In genomic region chr9:96718402-96718798, GRCm38 (mm10) we compare ENCODE assay signal across 9 mouse cellular contexts. TPM values are rescaled to one million over a fixed set of nuclear protein-coding genes. Genes with fewer than 3 reads are reported as not detected.
DNase-seq lines count a peak whose midpoint lies in the region; ATAC-seq and TF ChIP-seq lines count a peak whose summit lies in the region.
"Had no signal": no experiment of that assay in that cellular context is flagged by ENCODE, and none has a peak within 500 bp of the region (broad histone marks: within the 10 kb centered on the region; RNA-seq: fewer than 3 reads in every experiment).

No protein-coding gene starts in this region.

- no peaks in the 10 kb centered on the region for H3K27me3 ChIP-seq in forebrain, embryonic 15.5 days
- no peaks in the 10 kb centered on the region for H3K27me3 ChIP-seq in forebrain, embryonic 10.5 days (ENCODE audit: poor library complexity, severe bottlenecking)
- H3K27me3 ChIP-seq in liver, adult 2 months (ENCODE audit: control insufficient read depth, insufficient read depth, low read length), result no peaks in the 10 kb centered on the region
- no peaks in the 10 kb centered on the region for H3K27me3 ChIP-seq in heart, embryonic 16.5 days (ENCODE audit: control insufficient read depth, insufficient read depth, low read length)
- H3K27me3 ChIP-seq in megakaryocyte, embryonic 14.5 days (replicated peaks), result no peaks in the 10 kb centered on the region

- no peaks in the 10 kb centered on the region for H3K9me3 ChIP-seq in forebrain, embryonic 15.5 days
- H3K9me3 ChIP-seq in forebrain, embryonic 10.5 days, result no peaks in the 10 kb centered on the region
- H3K9me3 ChIP-seq in heart, embryonic 16.5 days (replicated peaks; ENCODE audit: control insufficient read depth, low read length), result no peaks in the 10 kb centered on the region
- H3K9me3 ChIP-seq in megakaryocyte, embryonic 14.5 days, result no peaks in the 10 kb centered on the region

- ATAC-seq in forebrain, embryonic 15.5 days (replicated peaks), result no peak
- no peak for ATAC-seq in heart, embryonic 16.5 days (replicated peaks; ENCODE audit: extremely low read depth, insufficient read depth, low FRiP score)

- H3K4me1 ChIP-seq in forebrain, embryonic 15.5 days, result peaks cover 49% of the 10 kb centered on the region
- peaks cover 49% of the 10 kb centered on the region for H3K4me1 ChIP-seq in forebrain, embryonic 10.5 days
- peaks cover 16% of the 10 kb centered on the region for H3K4me1 ChIP-seq in liver, adult 2 months (ENCODE audit: control insufficient read depth, insufficient read depth, low read length)
- peaks cover 32% of the 10 kb centered on the region for H3K4me1 ChIP-seq in heart, embryonic 16.5 days (ENCODE audit: control insufficient read depth, insufficient read depth, low read length)
- H3K4me1 ChIP-seq in megakaryocyte, embryonic 14.5 days, result peaks cover 73% of the 10 kb centered on the region

- TF ChIP-seq CTCF in liver, adult 2 months (IDR thresholded peaks at IDR 0.05; ENCODE audit: low read depth, low read length), result no peak

- no peaks in the 10 kb centered on the region for H3K36me3 ChIP-seq in forebrain, embryonic 15.5 days
- H3K36me3 ChIP-seq in forebrain, embryonic 10.5 days (replicated peaks), result peaks cover 3% of the 10 kb centered on the region; the same call in 1 of the 2 replicates
- peaks cover 9% of the 10 kb centered on the region; the same call in 1 of the 2 replicates for H3K36me3 ChIP-seq in liver, adult 2 months (ENCODE audit: control insufficient read depth, insufficient read depth, low read length)
- H3K36me3 ChIP-seq in heart, embryonic 16.5 days (ENCODE audit: control insufficient read depth, insufficient read depth), result peaks cover 6% of the 10 kb centered on the region
- peaks cover 43% of the 10 kb centered on the region for H3K36me3 ChIP-seq in megakaryocyte, embryonic 14.5 days (replicated peaks; ENCODE audit: low read length)

- no peak overlapping the region for H3K4me2 ChIP-seq in forebrain, embryonic 15.5 days (replicated peaks)
- peak overlapping the region; percentile 82 for H3K4me2 ChIP-seq in heart, embryonic 16.5 days (ENCODE audit: low read depth, low read length)

- no peak overlapping the region for H3K4me3 ChIP-seq in forebrain, embryonic 15.5 days
- H3K4me3 ChIP-seq in forebrain, embryonic 10.5 days, result no peak overlapping the region
- H3K4me3 ChIP-seq in liver, adult 2 months (ENCODE audit: insufficient read depth, low read depth, low read length), result peak overlapping the region; percentile 100; the same call in 1 of the 2 replicates
- H3K4me3 ChIP-seq in heart, embryonic 16.5 days (ENCODE audit: low read length), result 0 out of 2 replicates have a peak overlapping the region, but pooled peaks have one; percentile 77
- peak overlapping the region; percentile 97 for H3K4me3 ChIP-seq in megakaryocyte, embryonic 14.5 days (replicated peaks)

- peaks cover 27% of the 10 kb centered on the region; the same call in 1 of the 2 replicates for H3K79me2 ChIP-seq in liver, adult 2 months (ENCODE audit: control insufficient read depth, insufficient read depth, low read length)

- WGBS in forebrain, embryonic 15.5 days, result 93% methylated on average over 8 of the region's 8 CpGs
- WGBS in forebrain, embryonic 10.5 days, result 92% methylated on average over 8 of the region's 8 CpGs
- 88% methylated on average over 8 of the region's 8 CpGs for WGBS in liver, adult 2 months
- 89% methylated on average over 8 of the region's 8 CpGs for WGBS in heart, embryonic 16.5 days

- no peak for DNase-seq in forebrain, embryonic 10.5 days (ENCODE audit: extremely low spot score, low spot score)
- DNase-seq in liver, adult 2 months (ENCODE audit: extremely low read depth, low read depth, low spot score), result no peak
- DNase-seq in liver, result no peak
- DNase-seq in layer of hippocampus, adult 9-11 months, result no peak
- DNase-seq in adipocyte (ENCODE audit: low spot score), result no peak
- DNase-seq: kidney, adult 11 months had no signal

- 0 out of 2 replicates have a peak overlapping the region, but pooled peaks have one; percentile 90 for H3K27ac ChIP-seq in forebrain, embryonic 15.5 days (replicated peaks)
- no peak overlapping the region for H3K27ac ChIP-seq in forebrain, embryonic 10.5 days
- H3K27ac ChIP-seq in liver, adult 2 months (replicated peaks; ENCODE audit: insufficient read depth, low read depth, low read length), result no peak overlapping the region
- H3K27ac ChIP-seq in heart, embryonic 16.5 days (ENCODE audit: low read length), result no peak overlapping the region

- H3K9ac ChIP-seq in forebrain, embryonic 15.5 days (replicated peaks), result no peak overlapping the region
- no peak overlapping the region for H3K9ac ChIP-seq in liver, adult 2 months (ENCODE audit: low read depth, low read length)
- H3K9ac ChIP-seq in heart, embryonic 16.5 days (ENCODE audit: low read length), result no peak overlapping the region; the same call in 1 of the 2 replicates

- TF ChIP-seq POLR2A in liver, adult 2 months (IDR thresholded peaks at IDR 0.05; ENCODE audit: extremely low read depth, insufficient read depth, low read length), result no peak

RNA-seq across cellular contexts. Expression of gene Zbtb38, which starts 34.2 kb away (rescaled TPM):
- 48.2 and 51.0 TPM in 2 replicates for polyA plus RNA-seq in forebrain, embryonic 15.5 days (2015; fragmentation: Nextera tagmentation; extraction: Ambion mirVana)
- 9.0 and 9.4 TPM in 2 replicates for polyA plus RNA-seq in forebrain, embryonic 10.5 days (2016; fragmentation: Nextera tagmentation; extraction: Ambion mirVana)
- total RNA-seq in liver, adult 2 months (2014; rRNA removed), result 12.4 and 13.6 TPM in 2 replicates
- 2.9 and 3.6 TPM in 2 replicates for polyA plus RNA-seq in liver, adult 2 months (2012; rRNA removed)
- polyA plus RNA-seq in heart, embryonic 16.5 days (2015; fragmentation: Nextera tagmentation; extraction: Ambion mirVana), result 28.3 and 29.6 TPM in 2 replicates
- polyA plus RNA-seq in megakaryocyte, embryonic 14.5 days (2012; ENCODE audit: insufficient read depth, low replicate concordance), result 1.5 and 2.8 TPM in 2 replicates

Comparison
In these comparisons a context has a peak if more than half of its experiments do, and no peak if none do; other contexts are left out.
1. H3K4me3 ChIP-seq: peak in liver, adult 2 months (single experiment), heart, embryonic 16.5 days (single experiment) and megakaryocyte, embryonic 14.5 days (single experiment); none in forebrain, embryonic 15.5 days (single experiment) and forebrain, embryonic 10.5 days (single experiment).